Mouse (Mus musculus) MEL (cell line): ENCODE results near the gene Igf2bp1. TPM values are rescaled to one million over a fixed set of nuclear protein-coding genes. Genes with fewer than 3 reads are reported as not detected.

Experiments
- DNase-seq: peaks from one replicate; pipeline ENCODE4 v3.0.0; 2011; ENCODE audit warnings: low read depth, low spot score
- H3K27ac ChIP-seq: 2 replicates; pipeline ENCODE4 v1.5.1; 2012; ENCODE audit warnings: low read depth, mild to moderate bottlenecking, control low read depth, low read length, moderate library complexity; ENCODE audit not compliant: control insufficient read depth
- H3K27me3 ChIP-seq, 2 experiments: fragments of 150-350 bp in 1 of 2; sonication (generic) in 1 of 2; 2 replicates each; pipeline ENCODE4 v1.6.1; 2012; ENCODE audit warnings: low read length in 2 of 2, mild to moderate bottlenecking in 2 of 2, improper control_type of control experiment in 1 of 2, moderate library complexity in 1 of 2; ENCODE audit not compliant: insufficient read depth in 2 of 2, control insufficient read depth in 1 of 2
- H3K36me3 ChIP-seq, 2 experiments: 2 replicates each; pipeline ENCODE4 v1.6.1; 2012 to 2014; ENCODE audit warnings: low read length in 2 of 2, improper control_type of control experiment in 1 of 2, inconsistent platforms in 1 of 2, mild to moderate bottlenecking in 1 of 2; ENCODE audit not compliant: insufficient read depth in 2 of 2, control insufficient read depth in 1 of 2
- H3K4me1 ChIP-seq, 2 experiments: fragments of 150-350 bp in 1 of 2; sonication (generic) in 1 of 2; 2 replicates each; pipeline ENCODE4 v1.6.1; 2012; ENCODE audit warnings: low read length in 2 of 2, improper control_type of control experiment in 1 of 2, mild to moderate bottlenecking in 1 of 2; ENCODE audit not compliant: insufficient read depth in 2 of 2, control insufficient read depth in 1 of 2
- H3K4me3 ChIP-seq, 2 experiments: fragments of 150-350 bp in 1 of 2; sonication (generic) in 1 of 2; 2 replicates each; pipeline ENCODE4 v1.5.1; 2012; ENCODE audit warnings: low read depth in 2 of 2, low read length in 2 of 2, mild to moderate bottlenecking in 2 of 2, moderate library complexity in 2 of 2, control low read depth in 1 of 2, improper control_type of control experiment in 1 of 2; ENCODE audit not compliant: control insufficient read depth in 1 of 2, insufficient read depth in 1 of 2
- H3K79me2 ChIP-seq: 2 replicates; pipeline ENCODE4 v1.6.1; 2012; ENCODE audit warnings: mild to moderate bottlenecking, low read length, moderate library complexity; ENCODE audit not compliant: control insufficient read depth, poor library complexity, insufficient read depth
- H3K9ac ChIP-seq: 2 replicates; pipeline ENCODE4 v1.6.1; 2012; ENCODE audit warnings: low read depth, mild to moderate bottlenecking, control low read depth, low read length, moderate library complexity; ENCODE audit not compliant: control insufficient read depth, poor library complexity, severe bottlenecking
- H3K9me3 ChIP-seq: fragments of 150-350 bp; sonication (generic); replicated peaks from 2 replicates; pipeline ENCODE4 v1.6.1; 2012; ENCODE audit warnings: mild to moderate bottlenecking, low read length, improper control_type of control experiment, moderate library complexity; ENCODE audit not compliant: insufficient read depth
- CHD2 ChIP-seq: IDR thresholded peaks from 2 replicates; pipeline ENCODE4 v1.6.1; 2011; ENCODE audit warnings: low read length, improper control_type of control experiment
- E2F4 ChIP-seq: IDR thresholded peaks from 2 replicates; pipeline ENCODE4 v1.6.1; 2011; ENCODE audit warnings: low read depth, low read length, improper control_type of control experiment, borderline replicate concordance
- ELF1 ChIP-seq: IDR thresholded peaks from 2 replicates; pipeline ENCODE4 v1.6.1; 2014; ENCODE audit warnings: low read depth, mild to moderate bottlenecking, inconsistent platforms, low read length, improper control_type of control experiment, moderate library complexity
- EP300 ChIP-seq, 2 experiments: IDR thresholded peaks; 2 replicates each; pipeline ENCODE4 v1.6.1; 2011; ENCODE audit warnings: improper control_type of control experiment in 2 of 2, low read length in 2 of 2, low read depth in 1 of 2, mild to moderate bottlenecking in 1 of 2
- JUND ChIP-seq: IDR thresholded peaks from 2 replicates; pipeline ENCODE4 v1.6.1; 2011; ENCODE audit warnings: low read depth, mild to moderate bottlenecking, improper control_type of control experiment, low read length
- KAT2A ChIP-seq: conservative IDR thresholded peaks from 2 replicates; pipeline ENCODE4 v1.6.1; 2012; ENCODE audit warnings: low read depth, low read length, improper control_type of control experiment, inconsistent platforms
- MAZ ChIP-seq: IDR thresholded peaks from 2 replicates; pipeline ENCODE4 v1.6.1; 2012; ENCODE audit warnings: low read depth, mild to moderate bottlenecking, inconsistent platforms, low read length, improper control_type of control experiment
- MEF2A ChIP-seq: IDR thresholded peaks from 2 replicates; pipeline ENCODE4 v1.6.1; 2014; ENCODE audit warnings: low read depth, mild to moderate bottlenecking, inconsistent platforms, low read length, improper control_type of control experiment; ENCODE audit not compliant: poor library complexity, insufficient replicate concordance, severe bottlenecking; ENCODE audit errors: extremely low read depth
- MXI1 ChIP-seq: IDR thresholded peaks from 2 replicates; pipeline ENCODE4 v1.6.1; 2011; ENCODE audit warnings: mild to moderate bottlenecking, low read depth, low read length, improper control_type of control experiment
- MYB ChIP-seq: IDR thresholded peaks from 2 replicates; pipeline ENCODE4 v1.6.1; 2011; ENCODE audit warnings: mild to moderate bottlenecking, low read depth, low read length, improper control_type of control experiment
- NELFE ChIP-seq: IDR thresholded peaks from 2 replicates; pipeline ENCODE4 v1.6.1; 2011; ENCODE audit warnings: low read depth, low read length, improper control_type of control experiment
- POLR2AphosphoS2 ChIP-seq: IDR thresholded peaks from 2 replicates; pipeline ENCODE4 v1.6.1; 2011; ENCODE audit warnings: low read length, improper control_type of control experiment
- SMC3 ChIP-seq: IDR thresholded peaks from 2 replicates; pipeline ENCODE4 v1.6.1; 2011; ENCODE audit warnings: low read depth, low read length, improper control_type of control experiment
- TCF12 ChIP-seq: IDR thresholded peaks from 2 replicates; pipeline ENCODE4 v1.6.1; 2014; ENCODE audit warnings: low read depth, mild to moderate bottlenecking, inconsistent platforms, low read length, improper control_type of control experiment, moderate library complexity
- UBTF ChIP-seq: IDR thresholded peaks from 2 replicates; pipeline ENCODE4 v1.6.1; 2012; ENCODE audit warnings: low read depth, mild to moderate bottlenecking, inconsistent platforms, low read length, improper control_type of control experiment, moderate library complexity, borderline replicate concordance; ENCODE audit not compliant: insufficient read depth
- USF2 ChIP-seq, 2 experiments: IDR thresholded peaks; 2 replicates each; pipeline ENCODE4 v1.6.1; 2011 to 2012; ENCODE audit warnings: improper control_type of control experiment in 2 of 2, low read length in 2 of 2, borderline replicate concordance in 1 of 2, inconsistent platforms in 1 of 2, low read depth in 1 of 2, mild to moderate bottlenecking in 1 of 2; ENCODE audit not compliant: insufficient read depth in 1 of 2
- ZKSCAN1 ChIP-seq: IDR thresholded peaks from 2 replicates; pipeline ENCODE4 v1.6.1; 2012; ENCODE audit warnings: low read depth, mild to moderate bottlenecking, inconsistent platforms, low read length, improper control_type of control experiment, moderate library complexity
- ZNF384 ChIP-seq: IDR thresholded peaks from 2 replicates; pipeline ENCODE4 v1.6.1; 2012; ENCODE audit warnings: low read depth, mild to moderate bottlenecking, inconsistent platforms, low read length, improper control_type of control experiment
- polyA plus RNA-seq, 2 experiments: library from polyadenylated mRNA; stranded (reverse) in 1 of 2; unstranded in 1 of 2; fragments of >175 nt in 1 of 2; fragments of >200 nt in 1 of 2; gene quantifications; 2 replicates each; pipeline versions ENCODE4 v1.2.1 to v1.2.4; 2012; ENCODE audit warnings: low replicate concordance in 2 of 2, low read depth in 1 of 2; ENCODE audit not compliant: insufficient read length in 2 of 2, insufficient read depth in 1 of 2, missing spikeins in 1 of 2
- total RNA-seq: library from RNA; depleted of rRNA; stranded (reverse); fragments of 300-350 nt; gene quantifications from 2 replicates; pipeline ENCODE4 v1.2.3, GENCODE M21; 2012

Igf2bp1 gene
- total and polyA plus RNA-seq, 3 experiments: 0.15 TPM; not detected in 2

GRCm38 (mm10) chr11:96015421-96015820, 9.7 kb upstream of the Igf2bp1 start:
- peaks cover 27 to 40% of the 10 kb centered on the region in 2 experiments for H3K27me3 ChIP-seq
- no peak for DNase-seq
- H3K4me1 ChIP-seq: no peaks in the 10 kb centered on the region
- no peak overlapping the region for H3K4me3 ChIP-seq
- H3K36me3 ChIP-seq: no peaks in the 10 kb centered on the region
- H3K27ac ChIP-seq: no peak overlapping the region
- H3K9ac ChIP-seq: no peak overlapping the region
- TF ChIP-seq MXI1 (no peak), KAT2A (no peak), NELFE (no peak), CHD2 (no peak), SMC3 (no peak), E2F4 (no peak), MEF2A (no peak), MYB (no peak), TCF12 (no peak), JUND (no peak), POLR2AphosphoS2 (no peak), ELF1 (no peak), MAZ (no peak), EP300 (IDR thresholded peaks at IDR 0.05; ENCODE audit: low read depth in 1 of 2, low read length in 2 of 2) (no peak), ZKSCAN1 (no peak), ZNF384 (no peak), UBTF (no peak)
- H3K9me3 ChIP-seq: no peaks in the 10 kb centered on the region
- H3K79me2 ChIP-seq: no peaks in the 10 kb centered on the region

GRCm38 (mm10) chr11:96011982-96012381, 6.2 kb upstream of the Igf2bp1 start:
- H3K9ac ChIP-seq: no peak overlapping the region
- H3K4me3 ChIP-seq: no peak overlapping the region
- no peak overlapping the region for H3K27ac ChIP-seq

More at GRCm38 (mm10) chr11:96011982-96012381, 6.2 kb upstream of the Igf2bp1 start:
- no peaks in the 10 kb centered on the region for H3K4me1 ChIP-seq
- no peak for TF ChIP-seq MXI1
- no peak for TF ChIP-seq POLR2AphosphoS2
- TF ChIP-seq MEF2A: no peak
- no peak for TF ChIP-seq UBTF
- TF ChIP-seq USF2 (IDR thresholded peaks at IDR 0.05; ENCODE audit: borderline replicate concordance in 1 of 2, insufficient read depth in 1 of 2, low read depth in 1 of 2, low read length in 2 of 2): no peak
- H3K9me3 ChIP-seq: no peaks in the 10 kb centered on the region
- no peak for DNase-seq
- no peaks in the 10 kb centered on the region for H3K36me3 ChIP-seq
- H3K27me3 ChIP-seq: peaks cover 19 to 40% of the 10 kb centered on the region in 2 experiments
- no peaks in the 10 kb centered on the region for H3K79me2 ChIP-seq
